Mouse (Mus musculus): ENCODE measurements at regions not wholly inside any gene's neighbourhood (a gene's known extent, or its start where the extent isn't known, plus 50 kb on each side); places are given as distances from the start of the nearest gene placed in this dataset.

- no peaks in the 10 kb centered on the region for H3K27me3 ChIP-seq (ENCODE audit: control insufficient read depth in 1 of 2, insufficient read depth in 2 of 2, low read length in 2 of 2)
- no peaks in the 10 kb centered on the region for H3K4me1 ChIP-seq (ENCODE audit: control insufficient read depth in 1 of 2, insufficient read depth in 2 of 2, low read length in 2 of 2)
- no peaks in the 10 kb centered on the region for H3K79me2 ChIP-seq (ENCODE audit: control insufficient read depth, insufficient read depth, low read length, poor library complexity)
- TF ChIP-seq MAX (IDR thresholded peaks at IDR 0.05; ENCODE audit: low read length) (no peak), KAT2A (conservative IDR thresholded peaks at IDR 0.05; ENCODE audit: low read depth, low read length) (no peak), CHD2 (IDR thresholded peaks at IDR 0.05; ENCODE audit: low read length) (no peak), TBP (IDR thresholded peaks at IDR 0.05; ENCODE audit: low read depth, low read length) (no peak), POLR2A (IDR thresholded peaks at IDR 0.05; ENCODE audit: control insufficient read depth in 1 of 2, insufficient read depth in 1 of 2, low read depth in 1 of 2, low read length in 2 of 2, poor library complexity in 1 of 2) (no peak), CTCF (IDR thresholded peaks at IDR 0.05 in 2 of 3, conservative IDR thresholded peaks at IDR 0.05 in 1 of 3; ENCODE audit: control insufficient read depth in 1 of 3, insufficient read depth in 1 of 3, low read depth in 2 of 3, low read length in 3 of 3, poor library complexity in 1 of 3, severe bottlenecking in 1 of 3) (no peak), NRF1 (IDR thresholded peaks at IDR 0.05; ENCODE audit: insufficient read depth, low read depth, low read length, poor library complexity, severe bottlenecking) (no peak), EP300 (IDR thresholded peaks at IDR 0.05; ENCODE audit: low read depth in 1 of 2, low read length in 2 of 2) (no peak), TCF12 (IDR thresholded peaks at IDR 0.05; ENCODE audit: low read depth, low read length) (no peak), HCFC1 (IDR thresholded peaks at IDR 0.05; ENCODE audit: low read depth, low read length) (no peak), POLR2AphosphoS5 (IDR thresholded peaks at IDR 0.05; ENCODE audit: borderline replicate concordance, low read depth, low read length) (no peak), POLR2AphosphoS2 (IDR thresholded peaks at IDR 0.05; ENCODE audit: low read length) (no peak), MYB (IDR thresholded peaks at IDR 0.05; ENCODE audit: low read depth, low read length) (no peak), RCOR1 (IDR thresholded peaks at IDR 0.05; ENCODE audit: low read depth, low read length) (no peak), ELF1 (IDR thresholded peaks at IDR 0.05; ENCODE audit: low read depth, low read length) (no peak), ZKSCAN1 (IDR thresholded peaks at IDR 0.05; ENCODE audit: low read depth, low read length) (no peak), MEF2A (IDR thresholded peaks at IDR 0.05; ENCODE audit: extremely low read depth, insufficient replicate concordance, low read depth, low read length, poor library complexity, severe bottlenecking) (no peak), CHD1 (IDR thresholded peaks at IDR 0.05; ENCODE audit: low read depth, low read length) (no peak), USF1 (IDR thresholded peaks at IDR 0.05; ENCODE audit: low read depth, low read length) (no peak), UBTF (IDR thresholded peaks at IDR 0.05; ENCODE audit: borderline replicate concordance, insufficient read depth, low read depth, low read length) (no peak)
- H3K36me3 ChIP-seq (ENCODE audit: control insufficient read depth in 1 of 2, insufficient read depth in 2 of 2, low read length in 2 of 2): no peaks in the 10 kb centered on the region
- no peak for DNase-seq (ENCODE audit: low read depth, low spot score)
- H3K4me3 ChIP-seq (ENCODE audit: control insufficient read depth in 1 of 2, insufficient read depth in 1 of 2, low read depth in 2 of 2, low read length in 2 of 2): no peak overlapping the region
- no peaks in the 10 kb centered on the region for H3K9me3 ChIP-seq (replicated peaks; ENCODE audit: insufficient read depth, low read length)
- H3K9ac ChIP-seq (ENCODE audit: control insufficient read depth, low read depth, low read length, poor library complexity, severe bottlenecking): no peak overlapping the region
- H3K27ac ChIP-seq (ENCODE audit: control insufficient read depth, low read depth, low read length): no peak overlapping the region
Observed at GRCm38 (mm10) chr1:165035618-165036017, 100.3 kb upstream of the Xcl1 start.

- Histone ChIP-seq H3K9ac (ENCODE audit: control insufficient read depth, low read depth, low read length, poor library complexity, severe bottlenecking) (no peak overlapping the region), H3K4me3 (ENCODE audit: control insufficient read depth in 1 of 2, insufficient read depth in 1 of 2, low read depth in 2 of 2, low read length in 2 of 2) (no peak overlapping the region), H3K4me1 (ENCODE audit: control insufficient read depth in 1 of 2, insufficient read depth in 2 of 2, low read length in 2 of 2) (no peaks in the 10 kb centered on the region), H3K36me3 (ENCODE audit: control insufficient read depth in 1 of 2, insufficient read depth in 2 of 2, low read length in 2 of 2) (no peaks in the 10 kb centered on the region), H3K27me3 (ENCODE audit: control insufficient read depth in 1 of 2, insufficient read depth in 2 of 2, low read length in 2 of 2) (no peaks in the 10 kb centered on the region), H3K9me3 (replicated peaks; ENCODE audit: insufficient read depth, low read length) (no peaks in the 10 kb centered on the region), H3K79me2 (ENCODE audit: control insufficient read depth, insufficient read depth, low read length, poor library complexity) (no peaks in the 10 kb centered on the region), H3K27ac (ENCODE audit: control insufficient read depth, low read depth, low read length) (no peak overlapping the region)
- no peak for TF ChIP-seq CHD2 (IDR thresholded peaks at IDR 0.05; ENCODE audit: low read length)
- TF ChIP-seq RAD21 (IDR thresholded peaks at IDR 0.05; ENCODE audit: low read depth, low read length): no peak
- no peak for TF ChIP-seq KAT2A (conservative IDR thresholded peaks at IDR 0.05; ENCODE audit: low read depth, low read length)
- no peak for TF ChIP-seq UBTF (IDR thresholded peaks at IDR 0.05; ENCODE audit: borderline replicate concordance, insufficient read depth, low read depth, low read length)
- no peak for TF ChIP-seq GATA1 (IDR thresholded peaks at IDR 0.05; ENCODE audit: low read depth, low read length)
- no peak for TF ChIP-seq POLR2A (IDR thresholded peaks at IDR 0.05; ENCODE audit: control insufficient read depth in 1 of 2, insufficient read depth in 1 of 2, low read depth in 1 of 2, low read length in 2 of 2, poor library complexity in 1 of 2)
- no peak for TF ChIP-seq E2F4 (IDR thresholded peaks at IDR 0.05; ENCODE audit: borderline replicate concordance, low read depth, low read length)
- no peak for TF ChIP-seq ZMIZ1 (IDR thresholded peaks at IDR 0.05; ENCODE audit: low read depth, low read length)
- no peak for TF ChIP-seq ZC3H11A (IDR thresholded peaks at IDR 0.05; ENCODE audit: low read depth, low read length)
- TF ChIP-seq USF1 (IDR thresholded peaks at IDR 0.05; ENCODE audit: low read depth, low read length): no peak
- TF ChIP-seq TCF12 (IDR thresholded peaks at IDR 0.05; ENCODE audit: low read depth, low read length): no peak
- TF ChIP-seq BHLHE40 (IDR thresholded peaks at IDR 0.05; ENCODE audit: borderline replicate concordance, low read depth, low read length): no peak
- no peak for TF ChIP-seq MAZ (IDR thresholded peaks at IDR 0.05; ENCODE audit: low read depth, low read length)
- TF ChIP-seq ELF1 (IDR thresholded peaks at IDR 0.05; ENCODE audit: low read depth, low read length): no peak
- TF ChIP-seq POLR2AphosphoS2 (IDR thresholded peaks at IDR 0.05; ENCODE audit: low read length): no peak
- TF ChIP-seq POLR2AphosphoS5 (IDR thresholded peaks at IDR 0.05; ENCODE audit: borderline replicate concordance, low read depth, low read length): no peak
- no peak for TF ChIP-seq USF2 (IDR thresholded peaks at IDR 0.05; ENCODE audit: borderline replicate concordance in 1 of 2, insufficient read depth in 1 of 2, low read depth in 1 of 2, low read length in 2 of 2)
- no peak for TF ChIP-seq MYB (IDR thresholded peaks at IDR 0.05; ENCODE audit: low read depth, low read length)
- no peak for TF ChIP-seq TBP (IDR thresholded peaks at IDR 0.05; ENCODE audit: low read depth, low read length)
- TF ChIP-seq TAL1 (IDR thresholded peaks at IDR 0.05; ENCODE audit: low read length): no peak
- DNase-seq (ENCODE audit: low read depth, low spot score): no peak
Observed at GRCm38 (mm10) chr1:165020960-165021563, 85.7 kb upstream of the Xcl1 start.

Data from MEL (cell line).